Mouse (Mus musculus) hematopoietic stem cell, adult 5-6 weeks (primary cell): ENCODE measurements around the gene Gucd1. TPM values are rescaled to one million over a fixed set of nuclear protein-coding genes. Genes with fewer than 3 reads are reported as not detected.
A peak's percentile ranks its signal among the peaks of the same experiment; 100 is the strongest.
"Not testable (repeated sequence)": the region's sequence is repeated elsewhere in the genome, so short reads cannot be mapped to it uniquely, and the experiment has no call there.

Source experiments
- ATAC-seq, 2 experiments: fragments of 125-278 bp in 1 of 2; replicated peaks in 1 of 2; 2 replicates each; pipeline ENCODE4 v1.8.0; 2016 to 2017; ENCODE audit warnings: inconsistent platforms in 2 of 2, mild to moderate bottlenecking in 2 of 2, moderate number of reproducible peaks in 2 of 2, low read depth in 1 of 2, moderate TSS enrichment in 1 of 2; ENCODE audit not compliant: low FRiP score in 2 of 2, poor library complexity in 2 of 2, severe bottlenecking in 2 of 2, insufficient read depth in 1 of 2, low TSS enrichment in 1 of 2
- total RNA-seq: library from RNA; stranded (forward); fragments of 172-1452, 232-1000 nt; gene quantifications from 2 replicates; pipeline ENCODE4 v1.2.3, GENCODE M21; 2017

The Gucd1 gene
- total RNA-seq, 1 experiment from 2014 or later = 16.7 TPM

GRCm38 (mm10) chr10:75456061-75456831, 61.5 kb downstream of the Gucd1 start:
- ATAC-seq = not testable (repeated sequence)

- ATAC-seq = no peak
These were observed 66.6 kb downstream of the Gucd1 start for GRCm38 (mm10) chr10:75451036-75451786.

GRCm38 (mm10) chr10:75450331-75450730, 67.4 kb downstream of the Gucd1 start:
- no peak for ATAC-seq

- ATAC-seq = no peak
These were observed 68.9 kb downstream of the Gucd1 start for GRCm38 (mm10) chr10:75448806-75449420.

- no peak for ATAC-seq
These were observed 70.3 kb downstream of the Gucd1 start for GRCm38 (mm10) chr10:75447489-75447888.

GRCm38 (mm10) chr10:75446501-75447083, 71.2 kb downstream of the Gucd1 start:
- ATAC-seq = peak in 1 of 2 experiments; percentile 46; a peak in 1 of 4 replicates

- ATAC-seq = no peak
These were observed 72.7 kb downstream of the Gucd1 start for GRCm38 (mm10) chr10:75445030-75445429.

GRCm38 (mm10) chr10:75444111-75444826, 73.5 kb downstream of the Gucd1 start:
- ATAC-seq = no peak

- no peak for ATAC-seq
These were observed 74.8 kb downstream of the Gucd1 start for GRCm38 (mm10) chr10:75443017-75443416.

GRCm38 (mm10) chr10:75441800-75442199, 76.0 kb downstream of the Gucd1 start:
- ATAC-seq = no peak

- no peak for ATAC-seq
These were observed 77.0 kb downstream of the Gucd1 start for GRCm38 (mm10) chr10:75440756-75441155.

GRCm38 (mm10) chr10:75439211-75439811, 78.5 kb downstream of the Gucd1 start:
- no peak; a peak in 1 of 4 replicates for ATAC-seq

GRCm38 (mm10) chr10:75438132-75438810, 79.5 kb downstream of the Gucd1 start:
- ATAC-seq = no peak

GRCm38 (mm10) chr10:75437284-75437683, 80.5 kb downstream of the Gucd1 start:
- ATAC-seq = no peak

GRCm38 (mm10) chr10:75436604-75437217, 81.1 kb downstream of the Gucd1 start:
- ATAC-seq = peak; percentile 67 to 83

GRCm38 (mm10) chr10:75430633-75431032, 87.1 kb downstream of the Gucd1 start:
- ATAC-seq = no peak
